ENCODE assay signal across 8 mouse cellular contexts in the genomic region with DNA sequence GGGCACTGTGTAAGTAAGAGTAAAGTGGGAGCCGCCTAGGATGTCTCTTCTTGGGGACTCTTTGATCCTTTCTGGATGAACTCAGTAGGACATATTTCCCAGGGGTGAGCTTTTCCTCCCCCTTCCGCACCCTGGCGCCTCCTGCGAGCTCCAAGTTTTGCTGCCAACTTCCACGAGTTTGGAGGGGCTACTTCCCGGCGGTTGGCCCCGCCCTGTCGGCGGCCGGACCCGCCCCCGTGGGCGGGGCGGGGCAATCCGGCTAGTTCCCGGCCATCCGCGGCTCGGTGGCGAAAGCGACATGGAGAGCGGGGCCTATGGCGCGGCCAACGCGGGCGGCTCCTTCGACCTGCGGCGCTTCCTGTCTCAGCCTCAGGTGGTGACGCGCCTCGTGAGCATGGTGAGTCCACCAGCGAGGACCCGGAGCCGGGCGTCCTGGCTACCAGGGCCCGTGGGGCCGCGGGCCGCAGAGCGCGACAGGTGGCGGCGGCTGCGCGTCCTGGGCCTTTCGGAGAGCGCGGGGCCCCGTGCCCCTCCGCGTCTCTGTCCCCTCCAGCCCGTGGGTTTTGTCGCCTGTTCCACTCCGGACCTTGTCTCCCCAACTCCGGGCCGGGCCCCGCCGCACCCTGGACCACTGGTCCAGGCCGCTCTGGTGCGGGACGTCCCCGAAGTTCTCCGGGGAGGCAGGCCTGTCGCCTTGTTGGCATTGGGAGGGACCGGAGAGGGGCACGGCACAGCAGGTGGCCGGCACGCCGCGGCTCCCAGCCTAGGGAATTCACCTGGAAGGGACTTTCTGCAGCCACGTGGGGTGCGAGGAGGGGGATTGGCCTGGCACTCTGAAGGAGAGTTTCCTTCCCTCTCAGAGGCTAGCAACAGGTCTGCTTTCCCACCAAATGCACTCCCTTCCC. TPM values are rescaled to one million over a fixed set of nuclear protein-coding genes. Genes with fewer than 3 reads are reported as not detected.
A peak's percentile ranks its signal among the peaks of the same experiment; 100 is the strongest.
DNase-seq lines count a peak whose midpoint lies in the region; ATAC-seq and TF ChIP-seq lines count a peak whose summit lies in the region.

Gene Gm20708, plus strand, starts transcription at position 262 of the 905 bp plus-strand sequence.
Gene Syngr2, plus strand, starts transcription at position 262 of the 905 bp plus-strand sequence.

- under 1% methylated on average over 73 of the region's 75 CpGs for WGBS in embryonic facial prominence, embryonic 12.5 days
- WGBS in heart, embryonic 12.5 days = under 1% methylated on average over 73 of the region's 75 CpGs
- under 1% methylated on average over 73 of the region's 75 CpGs for WGBS in kidney, embryonic 14.5 days
- WGBS in lung, postnatal 0 days = under 1% methylated on average over 63 of the region's 75 CpGs
- WGBS in olfactory bulb, adult 2 months = 1% methylated on average over 75 of the region's 75 CpGs

- peaks cover 24% of the 10 kb centered on the region for H3K36me3 ChIP-seq in embryonic facial prominence, embryonic 12.5 days
- peaks cover 29% of the 10 kb centered on the region for H3K36me3 ChIP-seq in heart, embryonic 12.5 days
- peaks cover 22% of the 10 kb centered on the region; the same call in 1 of the 2 replicates for H3K36me3 ChIP-seq in kidney, embryonic 14.5 days (ENCODE audit: control insufficient read depth, insufficient read depth, low read length)
- 0 out of 2 replicates have a peak, but pooled peaks cover 4% of the 10 kb centered on the region for H3K36me3 ChIP-seq in lung, postnatal 0 days (ENCODE audit: insufficient read depth, low read length)

- H3K9me3 ChIP-seq in embryonic facial prominence, embryonic 12.5 days = no peaks in the 10 kb centered on the region
- no peaks in the 10 kb centered on the region for H3K9me3 ChIP-seq in heart, embryonic 12.5 days (replicated peaks)
- no peaks in the 10 kb centered on the region for H3K9me3 ChIP-seq in kidney, embryonic 14.5 days (ENCODE audit: control insufficient read depth, low read length)
- no peaks in the 10 kb centered on the region for H3K9me3 ChIP-seq in lung, postnatal 0 days (ENCODE audit: low read length)

- H3K4me3 ChIP-seq in embryonic facial prominence, embryonic 12.5 days = peak within 1 kb of the TSS; percentile 78
- H3K4me3 ChIP-seq in heart, embryonic 12.5 days = peak within 1 kb of the TSS; percentile 67
- H3K4me3 ChIP-seq in kidney, embryonic 14.5 days (ENCODE audit: low read length) = peak within 1 kb of the TSS; percentile 75
- peak within 1 kb of the TSS; percentile 96 for H3K4me3 ChIP-seq in lung, postnatal 0 days (ENCODE audit: low read depth, low read length)
- peak within 1 kb of the TSS; percentile 55 for H3K4me3 ChIP-seq in olfactory bulb, adult 2 months (ENCODE audit: insufficient read depth, low read depth, low read length)

- H3K4me2 ChIP-seq in embryonic facial prominence, embryonic 12.5 days (replicated peaks) = peak within 1 kb of the TSS; percentile 100
- H3K4me2 ChIP-seq in heart, embryonic 12.5 days = peak within 1 kb of the TSS; percentile 95
- peak within 1 kb of the TSS; percentile 93 for H3K4me2 ChIP-seq in kidney, embryonic 14.5 days (replicated peaks; ENCODE audit: low read depth, low read length)
- peak within 1 kb of the TSS; percentile 98 for H3K4me2 ChIP-seq in lung, postnatal 0 days (replicated peaks; ENCODE audit: low read depth, low read length)

- peak; percentile 32; the same call in 1 of the 2 replicates for ATAC-seq in embryonic facial prominence, embryonic 12.5 days (ENCODE audit: insufficient number of reproducible peaks, insufficient read depth, low FRiP score, low TSS enrichment)
- peak; percentile 82 for ATAC-seq in heart, embryonic 12.5 days (ENCODE audit: insufficient number of reproducible peaks, low FRiP score)
- ATAC-seq in kidney, embryonic 14.5 days (ENCODE audit: low FRiP score, low TSS enrichment) = peak; percentile 78
- peak; percentile 76 for ATAC-seq in lung, postnatal 0 days

- H3K9ac ChIP-seq in embryonic facial prominence, embryonic 12.5 days = peak within 1 kb of the TSS; percentile 67
- peak within 1 kb of the TSS; percentile 77 for H3K9ac ChIP-seq in heart, embryonic 12.5 days
- H3K9ac ChIP-seq in kidney, embryonic 14.5 days (ENCODE audit: low read depth, low read length) = peak within 1 kb of the TSS; percentile 72
- peak within 1 kb of the TSS; percentile 77 for H3K9ac ChIP-seq in lung, postnatal 0 days (replicated peaks; ENCODE audit: low read depth)

- TF ChIP-seq CTCF in lung, postnatal 0 days (IDR thresholded peaks at IDR 0.05) = no peak
- no peak for TF ChIP-seq CTCF in olfactory bulb, adult 2 months (IDR thresholded peaks at IDR 0.05; ENCODE audit: insufficient read depth, low read depth, low read length)

- H3K4me1 ChIP-seq in embryonic facial prominence, embryonic 12.5 days = peaks cover 12% of the 10 kb centered on the region
- H3K4me1 ChIP-seq in heart, embryonic 12.5 days (replicated peaks) = peaks cover 28% of the 10 kb centered on the region
- H3K4me1 ChIP-seq in kidney, embryonic 14.5 days (ENCODE audit: control insufficient read depth, insufficient read depth, low read length) = peaks cover 14% of the 10 kb centered on the region
- peaks cover 13% of the 10 kb centered on the region; the same call in 1 of the 2 replicates for H3K4me1 ChIP-seq in lung, postnatal 0 days (ENCODE audit: insufficient read depth, low read depth, low read length)
- peaks cover 16% of the 10 kb centered on the region for H3K4me1 ChIP-seq in olfactory bulb, adult 2 months (ENCODE audit: control insufficient read depth, insufficient read depth, low read length)

- no peak for TF ChIP-seq POLR2A in olfactory bulb, adult 2 months (IDR thresholded peaks at IDR 0.05; ENCODE audit: insufficient read depth, low read depth, low read length)

- no peaks in the 10 kb centered on the region for H3K27me3 ChIP-seq in embryonic facial prominence, embryonic 12.5 days
- H3K27me3 ChIP-seq in heart, embryonic 12.5 days (replicated peaks) = peaks cover 3% of the 10 kb centered on the region; the same call in 1 of the 2 replicates
- H3K27me3 ChIP-seq in kidney, embryonic 14.5 days (ENCODE audit: control insufficient read depth, insufficient read depth, low read length) = no peaks in the 10 kb centered on the region
- no peaks in the 10 kb centered on the region for H3K27me3 ChIP-seq in lung, postnatal 0 days (replicated peaks; ENCODE audit: insufficient read depth, low read length)

- no peak for TF ChIP-seq EP300 in lung, postnatal 0 days (IDR thresholded peaks at IDR 0.05)

- peak; percentile 71 for DNase-seq in 416B (ENCODE audit: low read depth)
- peak; percentile 83 for DNase-seq in NIH3T3 (ENCODE audit: low read depth)
- DNase-seq in lung, postnatal 0 days (ENCODE audit: low spot score) = peak; percentile 88
- peak; percentile 77 for DNase-seq in urinary bladder, postnatal 14 days (ENCODE audit: low spot score)

- H3K27ac ChIP-seq in embryonic facial prominence, embryonic 12.5 days = 0 out of 2 replicates have a peak within 1 kb of the TSS, but pooled peaks have one; percentile 38
- H3K27ac ChIP-seq in heart, embryonic 12.5 days (ENCODE audit: poor library complexity, severe bottlenecking) = peak within 1 kb of the TSS; percentile 24
- peak within 1 kb of the TSS; percentile 44; the same call in 1 of the 2 replicates for H3K27ac ChIP-seq in kidney, embryonic 14.5 days (ENCODE audit: low read depth, low read length)
- H3K27ac ChIP-seq in lung, postnatal 0 days (ENCODE audit: low read length) = peak within 1 kb of the TSS; percentile 81
- no peak within 1 kb of the TSS for H3K27ac ChIP-seq in olfactory bulb, adult 2 months (ENCODE audit: insufficient read depth, low read depth, low read length)

RNA-seq across cellular contexts. Expression of gene Gm20708, which starts in this region (rescaled TPM):
- polyA plus RNA-seq in embryonic facial prominence, embryonic 12.5 days (2016; fragmentation: Nextera tagmentation; extraction: Ambion mirVana) = 0.54 and 1.3 TPM in 2 replicates
- polyA plus RNA-seq in heart, embryonic 12.5 days (2016; fragmentation: Nextera tagmentation; extraction: Ambion mirVana) = 0.78 and 0.82 TPM in 2 replicates
- 0.58 and 0.59 TPM in 2 replicates for polyA plus RNA-seq in kidney, embryonic 14.5 days (2014; fragmentation: Nextera tagmentation; extraction: Ambion mirVana)
- 0.27 TPM in 1 of 2 replicates, not detected in the other for polyA plus RNA-seq in lung, postnatal 0 days (2015; fragmentation: Nextera tagmentation; extraction: Ambion mirVana)
- not detected in 2 replicates for polyA plus RNA-seq in olfactory bulb, adult 2 months (2012; ENCODE audit: insufficient read depth, insufficient read length, low replicate concordance, missing spikeins)

RNA-seq across cellular contexts. Expression of gene Syngr2, which starts in this region (rescaled TPM):
- 29.6 and 31.0 TPM in 2 replicates for polyA plus RNA-seq in embryonic facial prominence, embryonic 12.5 days (2016; fragmentation: Nextera tagmentation; extraction: Ambion mirVana)
- polyA plus RNA-seq in heart, embryonic 12.5 days (2016; fragmentation: Nextera tagmentation; extraction: Ambion mirVana) = 68.9 and 69.3 TPM in 2 replicates
- polyA plus RNA-seq in kidney, embryonic 14.5 days (2014; fragmentation: Nextera tagmentation; extraction: Ambion mirVana) = 75.1 and 85.7 TPM in 2 replicates
- polyA plus RNA-seq in lung, postnatal 0 days (2015; fragmentation: Nextera tagmentation; extraction: Ambion mirVana) = 96.0 and 108 TPM in 2 replicates
- polyA plus RNA-seq in olfactory bulb, adult 2 months (2012; ENCODE audit: insufficient read depth, insufficient read length, low replicate concordance, missing spikeins) = not detected in 2 replicates

Comparison
In these comparisons a context has a peak if more than half of its experiments do, and no peak if none do; other contexts are left out.
1. ATAC-seq: peak in every context shown above with its lines; median percentile 82 in heart, embryonic 12.5 days; 78 in kidney, embryonic 14.5 days; 76 in lung, postnatal 0 days; 32 in embryonic facial prominence, embryonic 12.5 days.